Mouse (Mus musculus) lung, postnatal 25 days (tissue): ENCODE results near the gene Frmd4b.
"Not testable (repeated sequence)": the region's sequence is repeated elsewhere in the genome, so short reads cannot be mapped to it uniquely, and the experiment has no call there.

ENCODE experiments used
- DNase-seq: peaks from one replicate; pipeline ENCODE4 v3.0.0; 2022; ENCODE audit warnings: low spot score

The Frmd4b gene

DNA sequence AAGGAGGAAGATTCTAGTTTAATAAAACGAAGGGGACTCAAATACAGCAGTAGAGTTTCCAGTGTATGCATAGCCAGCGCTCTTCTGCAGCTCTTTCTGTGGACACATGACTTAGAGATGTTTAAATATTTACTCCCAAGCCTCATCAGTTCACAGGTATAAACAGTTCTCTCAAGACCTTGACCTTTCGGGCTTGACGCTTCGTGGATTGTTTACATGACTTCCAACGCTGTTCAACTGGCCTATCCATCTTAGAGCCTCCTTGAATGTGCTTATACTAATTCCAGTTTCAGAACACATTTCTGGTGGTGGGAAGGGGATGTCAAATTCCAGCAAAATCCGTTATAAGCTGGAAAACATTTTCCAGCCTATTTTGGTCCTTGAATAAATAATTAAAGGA is 203.9 kb downstream of the Frmd4b start:
- DNase-seq: no peak

DNA sequence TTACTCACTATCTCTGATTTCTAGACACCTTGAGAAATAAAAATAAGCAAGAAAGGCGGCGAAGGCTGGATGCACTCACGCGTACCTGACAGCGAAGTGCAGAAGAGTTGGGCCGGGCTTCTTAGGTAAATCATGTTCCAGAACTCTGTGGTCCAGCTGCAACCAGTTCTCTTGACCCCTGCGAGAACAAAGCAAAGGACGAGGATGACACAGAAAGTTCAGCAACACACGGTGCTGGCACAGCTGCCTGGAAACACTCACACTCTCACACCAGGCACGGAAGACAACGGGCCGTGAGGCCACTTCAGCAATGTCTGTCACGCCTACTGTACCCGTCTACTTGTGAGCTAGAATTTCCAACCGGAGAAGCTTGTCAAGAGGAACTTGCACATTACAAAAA is 204.9 kb downstream of the Frmd4b start:
- no peak for DNase-seq

DNA sequence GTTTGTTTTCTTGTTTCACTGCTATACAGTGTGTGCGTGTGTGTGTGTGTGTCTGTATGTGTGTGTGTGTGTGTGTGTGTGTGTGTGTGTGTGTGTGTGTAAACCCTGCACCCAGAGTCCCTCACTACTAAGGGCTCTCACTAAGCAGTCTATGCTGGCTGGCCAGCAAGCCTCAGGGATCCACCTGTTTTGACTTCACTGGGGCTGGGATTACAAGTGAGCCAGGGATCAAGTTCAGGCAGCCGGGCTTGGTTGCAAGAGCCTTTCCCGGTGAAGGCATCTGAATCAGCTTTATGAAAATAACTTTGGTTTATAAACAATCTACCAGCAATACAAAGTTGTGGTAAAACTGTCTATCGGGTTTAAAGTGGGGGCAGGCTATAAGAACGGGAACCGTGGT is 206.0 kb downstream of the Frmd4b start:
- no peak for DNase-seq

DNA sequence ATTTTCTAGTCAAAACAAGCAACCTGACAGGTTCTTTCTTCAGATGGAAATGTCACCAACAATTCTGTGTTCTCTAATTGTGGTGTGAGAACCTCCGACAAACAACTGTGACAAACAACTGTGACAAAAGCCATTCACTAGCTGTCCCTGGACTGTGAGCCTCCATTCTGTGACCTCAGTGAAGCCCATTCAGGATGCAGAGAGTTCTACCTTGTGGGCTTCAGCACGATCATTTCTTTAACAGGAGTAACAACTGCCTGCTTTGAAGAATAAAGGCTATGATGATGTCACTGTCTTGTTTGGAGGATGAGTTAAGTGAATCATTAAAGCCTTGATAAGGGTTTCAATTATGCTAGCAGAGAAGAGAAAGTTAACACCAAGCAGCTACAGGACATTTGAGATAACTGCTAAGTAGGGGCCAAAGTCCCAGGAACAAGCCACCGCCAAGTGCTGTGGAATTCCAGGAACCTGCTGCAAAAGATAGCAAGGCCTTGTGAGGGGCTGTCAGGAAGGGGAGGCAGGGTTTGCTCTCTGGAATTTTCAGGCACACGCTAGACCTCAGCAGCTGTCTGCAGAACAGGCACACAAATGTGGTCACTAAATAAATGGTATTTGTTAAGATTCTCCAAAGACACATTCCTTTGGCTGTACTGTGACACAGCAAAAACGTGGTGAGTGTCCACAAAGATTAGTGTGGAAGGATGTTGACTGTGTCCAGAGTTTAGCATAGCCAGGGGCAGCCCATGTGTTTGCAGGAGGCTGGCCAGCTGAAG is 207.7 kb downstream of the Frmd4b start:
- no peak for DNase-seq

DNA sequence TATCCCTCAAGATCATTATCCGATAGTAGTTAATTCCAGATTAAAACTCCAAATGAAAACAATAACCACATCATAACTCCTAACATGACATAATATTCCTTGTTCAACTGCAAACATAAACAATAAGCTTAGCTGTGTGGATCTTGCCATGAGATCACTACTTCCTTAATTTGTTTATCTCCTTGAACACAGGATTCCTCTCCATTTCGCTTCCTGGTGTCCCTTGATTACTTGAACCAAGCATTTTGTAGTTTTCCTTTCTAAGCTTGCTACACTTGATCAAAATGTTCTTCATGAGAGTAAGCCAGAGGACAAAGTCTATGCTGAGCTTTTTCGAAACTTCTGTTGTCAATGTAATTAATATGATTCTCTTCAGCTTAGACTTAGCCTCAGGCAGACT is 209.4 kb downstream of the Frmd4b start:
- DNase-seq: no peak

DNA sequence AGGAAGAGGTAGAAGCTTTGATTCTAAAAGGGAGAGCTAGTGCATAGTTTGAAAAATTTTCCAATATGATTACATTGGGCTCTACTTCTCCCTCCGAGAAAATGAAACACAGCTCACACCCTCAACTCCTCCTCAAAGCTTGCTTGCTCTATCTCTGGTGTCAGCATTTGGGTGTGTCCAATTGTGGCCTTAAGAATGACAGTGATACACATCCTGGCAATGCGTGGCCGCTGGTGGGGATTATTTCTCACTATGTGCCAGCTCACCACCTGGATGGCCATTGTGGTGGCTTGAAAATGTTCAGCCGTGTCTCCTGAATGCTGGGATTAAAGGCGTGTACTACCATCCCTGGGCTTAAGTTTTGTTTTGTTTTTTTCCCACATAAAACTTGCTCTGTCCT is 209.9 kb downstream of the Frmd4b start:
- DNase-seq: no peak

DNA sequence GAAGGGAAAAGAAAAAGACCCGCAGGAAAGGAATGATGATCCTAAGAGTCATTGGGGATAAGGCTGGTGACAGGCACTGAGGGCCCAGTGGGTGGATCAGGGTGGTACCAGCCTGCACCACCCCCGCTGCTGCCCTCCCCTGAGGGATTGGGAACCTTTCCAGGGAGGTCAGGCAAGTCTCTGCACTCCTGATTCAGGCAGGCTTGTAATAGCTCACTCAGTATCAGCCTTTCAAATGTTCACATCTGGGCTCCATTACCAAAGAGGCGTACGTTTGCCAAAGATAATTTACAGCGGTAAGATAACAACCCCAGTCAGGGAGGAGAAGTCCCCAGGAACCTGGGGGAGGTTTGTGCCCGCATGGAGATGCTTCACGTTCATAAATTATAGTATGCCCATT is 212.0 kb downstream of the Frmd4b start:
- DNase-seq: no peak

DNA sequence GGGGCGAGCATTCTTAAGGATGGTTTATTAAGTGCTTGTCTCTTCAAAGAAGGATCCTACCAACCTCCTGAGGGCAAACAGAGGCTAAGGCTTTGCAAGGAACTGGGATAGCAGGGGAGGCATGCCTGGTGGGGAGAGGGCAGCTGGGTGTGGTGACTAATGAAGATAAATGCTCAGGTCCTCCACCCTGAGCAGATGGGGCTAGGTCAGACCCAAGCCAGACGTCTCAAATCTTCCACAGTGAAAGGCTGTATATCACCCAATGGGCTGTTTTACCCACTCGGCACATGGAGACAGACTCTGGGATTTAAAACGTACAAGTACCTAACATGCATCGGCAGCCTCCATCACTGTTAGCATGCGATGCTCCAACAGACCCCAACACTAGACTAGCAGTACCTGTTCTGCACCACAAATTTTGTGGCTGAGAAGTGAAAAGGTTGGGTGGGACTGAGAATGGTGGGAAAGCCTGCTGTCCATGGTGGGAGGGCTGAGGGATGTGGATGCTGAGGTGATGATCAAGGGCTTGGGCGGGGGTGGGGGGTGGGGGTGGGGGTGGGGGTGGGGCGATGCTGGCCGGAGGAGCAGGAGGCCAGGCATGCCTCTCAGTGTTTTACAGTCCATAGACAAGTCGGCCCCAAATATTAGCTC is 214.4 kb downstream of the Frmd4b start:
- no peak for DNase-seq

DNA sequence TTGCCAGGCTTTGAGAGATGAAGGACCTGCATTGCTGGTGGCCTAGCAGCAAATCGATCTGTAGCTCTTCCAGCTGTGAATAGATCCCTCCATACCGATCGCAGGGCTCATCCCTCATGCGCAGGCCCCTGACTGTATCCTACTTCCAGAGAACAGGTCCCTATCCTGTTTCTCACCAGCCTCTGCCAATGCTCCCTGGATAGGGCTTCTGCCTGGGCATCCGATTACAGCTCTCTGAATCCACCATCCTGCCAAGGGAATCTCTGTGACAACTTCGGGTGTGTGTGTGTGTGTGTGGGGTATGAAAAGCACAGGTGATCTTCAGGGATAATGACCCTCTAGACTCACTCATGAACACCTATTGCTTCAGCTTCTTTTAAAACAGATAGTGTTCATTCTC is 216.9 kb downstream of the Frmd4b start:
- no peak for DNase-seq

DNA sequence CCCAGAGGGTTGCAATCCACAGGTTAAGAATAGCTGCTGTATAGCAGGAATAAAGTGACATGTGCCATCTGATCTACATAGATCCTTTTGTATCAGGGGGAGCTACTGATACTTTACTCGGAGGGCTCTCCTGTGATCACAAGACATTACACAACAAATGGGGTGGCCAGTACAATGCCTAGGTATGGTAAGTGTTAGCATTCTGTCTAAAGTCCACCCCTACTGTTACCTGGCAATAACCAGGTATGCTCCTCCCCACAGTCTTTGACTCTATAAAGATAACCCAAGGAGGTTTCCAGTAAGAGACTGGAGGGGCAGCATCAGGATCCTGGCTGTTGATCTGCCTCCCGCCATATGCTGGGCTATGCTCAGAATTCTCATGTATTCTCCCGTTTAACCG is 219.4 kb downstream of the Frmd4b start:
- DNase-seq: no peak

DNA sequence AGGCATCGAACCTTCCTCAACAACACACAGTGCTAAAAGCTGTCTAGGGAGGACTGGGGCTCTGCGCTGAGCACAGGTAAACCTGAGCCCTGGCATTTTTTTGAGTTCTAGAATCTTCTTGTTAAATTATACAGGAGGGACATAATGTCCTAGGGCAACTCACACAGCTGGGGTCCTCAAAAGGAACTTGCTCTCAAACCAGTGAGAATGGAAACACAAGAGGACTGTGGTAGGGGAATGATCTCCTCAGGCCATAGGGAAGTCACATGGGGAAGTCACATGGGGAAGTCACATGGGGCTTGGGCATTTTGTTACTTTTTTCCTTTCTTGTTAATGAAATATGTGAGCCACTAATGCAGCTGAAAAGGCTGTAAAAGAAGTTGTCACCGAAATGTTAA is 220.4 kb downstream of the Frmd4b start:
- no peak for DNase-seq

DNA sequence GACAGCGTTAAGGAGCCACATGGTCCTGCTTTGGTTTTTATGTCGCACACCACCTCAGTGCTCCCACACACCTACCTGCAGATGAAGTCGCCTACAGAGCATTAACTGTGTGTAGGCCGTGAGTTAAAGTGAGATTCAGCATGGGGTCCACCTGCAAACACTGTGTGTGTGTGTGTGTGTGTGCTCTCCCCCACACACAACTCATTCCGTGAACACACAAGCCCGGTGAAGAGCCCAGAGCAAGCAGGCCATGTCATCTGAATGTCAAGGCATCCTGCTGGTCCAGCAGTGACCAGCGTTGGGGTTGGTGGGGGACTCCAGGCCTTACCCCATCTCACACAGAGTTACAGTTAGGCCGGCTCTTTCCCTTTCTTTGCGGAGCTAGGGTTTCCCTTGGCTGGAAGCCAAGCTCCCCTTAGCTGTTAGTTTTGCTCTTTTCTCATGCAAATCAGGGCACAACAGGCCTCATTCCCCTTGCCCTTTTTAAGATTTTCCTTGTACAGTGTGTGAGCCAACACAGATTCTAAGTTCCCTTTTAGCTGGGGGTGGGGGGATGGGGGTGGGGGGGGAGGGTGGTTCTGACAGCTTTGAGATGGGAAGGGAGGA is 220.9 kb downstream of the Frmd4b start:
- DNase-seq: no peak

DNA sequence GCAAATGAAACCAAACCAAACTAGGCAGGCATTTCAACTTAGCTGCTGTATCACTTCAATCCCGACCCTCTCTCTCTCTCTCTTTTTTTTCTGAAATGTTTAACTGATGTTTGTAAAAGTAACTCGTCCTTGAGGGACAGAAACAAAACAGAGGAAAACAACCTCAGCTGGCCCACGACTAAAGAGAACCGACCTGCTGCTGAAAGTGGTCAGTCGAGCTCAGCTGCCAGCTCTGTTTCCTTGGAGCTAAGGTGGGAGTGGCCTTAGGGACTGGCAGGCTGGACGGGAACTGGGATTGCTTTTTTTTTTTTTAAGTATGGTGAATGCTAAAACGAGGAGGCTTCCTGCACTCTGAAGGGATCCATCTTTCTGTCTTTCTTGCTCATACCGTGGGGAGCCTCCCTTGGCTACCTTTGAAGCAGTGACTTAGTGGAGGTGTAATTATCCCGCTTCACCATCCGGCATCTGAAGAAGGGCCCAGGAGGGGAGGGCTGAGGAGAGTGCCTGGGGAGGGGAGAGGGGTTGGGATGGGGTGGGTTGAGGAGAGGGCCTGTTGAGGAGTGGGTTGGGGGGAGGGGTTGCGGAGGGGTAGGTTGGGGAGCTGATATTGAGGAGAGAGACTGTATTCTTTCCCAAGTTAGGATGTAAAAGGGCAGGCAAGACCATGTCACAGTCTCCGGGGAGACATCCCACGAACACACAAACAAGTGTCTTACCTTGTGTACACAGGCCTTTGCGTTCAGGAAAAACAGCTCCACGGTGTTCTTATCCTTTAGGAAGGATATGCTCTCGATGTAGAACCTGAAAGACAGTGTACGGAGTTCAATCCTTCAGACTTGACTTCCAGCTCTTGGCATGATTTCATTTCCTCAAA is 221.6 kb downstream of the Frmd4b start:
- DNase-seq: peak; percentile 74

DNA sequence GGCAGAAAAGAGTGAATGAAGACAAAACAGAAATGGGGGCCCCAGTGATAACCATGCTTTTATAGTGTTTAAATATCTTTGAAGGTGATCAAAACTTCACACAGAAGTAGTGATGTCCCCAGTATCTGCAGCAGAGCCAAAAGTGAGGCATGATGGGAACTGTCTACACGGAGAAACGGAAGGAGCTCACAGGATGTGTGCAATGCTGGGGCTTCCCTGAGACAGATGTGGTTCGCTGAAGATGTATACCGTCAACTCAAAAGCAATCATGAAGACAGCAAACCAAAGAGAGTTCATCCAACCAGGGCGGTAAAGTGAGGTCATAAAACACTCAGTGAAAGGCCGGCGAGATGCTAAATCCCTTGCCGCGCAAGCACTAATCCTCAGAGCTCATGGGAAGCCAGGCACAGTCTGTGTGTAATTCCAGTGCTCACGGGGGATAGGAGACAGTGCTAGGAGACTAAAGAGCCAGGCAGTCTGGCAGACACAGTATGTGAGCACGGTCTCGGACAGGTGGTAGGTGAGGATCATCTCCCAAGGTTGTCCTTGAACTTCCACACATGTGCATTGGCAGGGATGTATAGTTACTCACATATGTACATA is 222.8 kb downstream of the Frmd4b start:
- DNase-seq: no peak

DNA sequence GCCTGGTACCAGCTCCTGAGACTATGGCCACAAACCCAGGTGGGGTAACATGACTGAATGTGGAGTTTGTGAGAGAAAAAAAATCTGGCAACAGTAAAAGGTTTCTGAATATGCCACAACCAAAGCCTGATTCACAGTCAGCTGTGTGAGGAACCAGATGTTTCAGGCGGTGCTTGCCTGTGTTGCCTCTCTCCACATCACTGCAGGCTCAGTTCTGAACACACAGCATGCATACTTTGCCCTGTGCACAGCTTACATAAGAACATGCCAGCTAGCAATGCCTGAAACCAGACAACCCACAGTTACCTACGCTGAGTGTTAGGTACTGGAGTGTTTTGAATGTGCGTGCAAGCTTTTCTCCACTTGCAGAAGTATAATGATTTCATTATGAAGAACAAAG is 224.4 kb downstream of the Frmd4b start:
- no peak for DNase-seq

DNA sequence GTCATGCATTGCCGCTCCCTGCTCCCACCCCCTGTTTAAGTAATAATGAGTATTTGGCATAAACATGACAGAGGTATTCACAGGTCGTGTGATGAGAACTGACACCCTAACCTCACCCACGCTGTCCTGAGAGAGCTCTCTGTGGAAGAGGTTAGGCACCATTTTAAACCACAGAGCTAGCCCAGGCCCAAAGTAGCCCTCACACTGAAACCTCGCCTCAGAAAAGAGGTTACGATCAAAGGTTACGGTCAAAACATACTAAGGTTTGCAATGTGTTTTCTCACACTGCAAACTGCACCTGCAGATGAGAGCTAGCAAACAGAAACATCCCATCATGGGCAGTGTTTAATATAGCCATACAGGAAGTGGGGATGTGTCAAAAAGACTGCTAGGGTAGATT is 230.0 kb downstream of the Frmd4b start:
- DNase-seq: no peak

DNA sequence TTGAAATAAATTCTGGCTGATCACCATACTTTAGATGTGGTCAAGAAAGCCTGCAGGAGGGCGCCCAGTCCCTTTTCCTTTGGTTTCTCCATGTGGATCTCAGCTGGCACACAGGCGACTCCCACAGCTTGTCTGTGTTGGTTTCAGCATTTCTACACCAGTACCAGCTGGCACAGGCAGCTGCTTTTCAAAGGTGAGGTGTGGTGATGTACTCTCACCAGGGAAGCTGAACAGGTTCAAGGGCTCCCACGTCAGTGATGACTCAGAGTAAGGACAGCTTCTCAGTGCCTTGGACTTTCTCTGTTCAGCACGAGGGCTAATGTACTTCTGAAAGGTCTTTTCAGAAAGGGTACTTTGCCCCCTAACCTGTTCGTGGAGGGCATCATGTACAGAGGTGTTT is 232.4 kb downstream of the Frmd4b start:
- DNase-seq: no peak

DNA sequence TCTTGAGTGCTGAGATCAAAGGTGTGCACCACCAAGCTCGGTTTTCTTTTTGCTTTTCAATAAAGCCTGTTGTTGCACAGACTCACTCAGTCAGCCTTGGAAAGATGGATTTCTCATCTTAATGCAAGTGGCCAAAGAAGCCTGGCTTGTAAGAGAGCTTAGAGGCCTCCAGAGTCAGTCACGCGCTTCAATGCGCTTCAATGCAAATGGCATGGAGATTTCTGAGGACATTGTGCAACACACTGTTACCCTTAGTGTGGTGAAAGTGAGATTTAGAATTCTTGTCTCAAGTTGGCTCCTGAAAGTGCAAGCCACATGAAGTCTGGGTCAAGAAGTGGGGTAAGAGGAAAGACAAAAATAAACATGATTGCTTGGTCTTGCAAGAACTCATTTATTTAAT is 236.1 kb downstream of the Frmd4b start:
- peak; percentile 28 for DNase-seq

DNA sequence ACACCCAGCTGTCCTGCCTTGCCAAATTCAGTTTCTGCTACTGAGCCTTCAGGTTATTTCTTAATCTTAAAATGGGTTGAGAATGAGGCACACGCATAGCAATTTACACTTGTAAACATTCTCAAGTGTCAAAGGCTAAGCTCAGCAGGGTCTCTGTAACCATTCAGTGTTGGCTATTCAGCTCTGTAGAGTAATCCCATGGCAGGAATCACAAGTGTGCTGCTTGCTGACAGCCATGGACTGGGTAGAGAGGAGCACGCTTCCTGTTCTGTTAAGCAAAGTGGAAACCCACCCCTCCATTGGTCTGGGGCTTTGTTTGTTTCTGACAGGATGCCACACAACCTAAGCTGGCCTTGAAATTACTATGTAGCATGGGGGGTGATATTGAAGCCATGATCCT is 246.4 kb downstream of the Frmd4b start:
- DNase-seq: no peak

DNA sequence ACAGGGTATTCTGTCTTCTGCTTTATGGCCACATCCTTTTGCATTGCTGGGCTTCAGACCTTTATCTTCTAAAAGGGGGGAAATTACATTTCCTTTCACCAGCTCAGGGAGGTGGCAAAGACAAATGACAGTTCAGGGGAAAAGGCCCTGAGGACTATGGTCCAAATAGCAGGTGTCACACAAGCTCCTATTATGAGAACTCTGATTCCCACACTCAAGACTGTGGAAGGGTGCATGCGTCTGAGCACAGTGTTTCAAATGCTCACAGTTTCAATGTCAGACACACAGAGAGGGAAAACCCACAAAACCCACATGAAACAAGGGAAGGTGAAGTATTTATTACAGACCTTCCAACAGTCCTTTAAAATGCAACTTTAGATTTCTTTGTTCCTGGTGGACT is 246.9 kb downstream of the Frmd4b start:
- no peak for DNase-seq

DNA sequence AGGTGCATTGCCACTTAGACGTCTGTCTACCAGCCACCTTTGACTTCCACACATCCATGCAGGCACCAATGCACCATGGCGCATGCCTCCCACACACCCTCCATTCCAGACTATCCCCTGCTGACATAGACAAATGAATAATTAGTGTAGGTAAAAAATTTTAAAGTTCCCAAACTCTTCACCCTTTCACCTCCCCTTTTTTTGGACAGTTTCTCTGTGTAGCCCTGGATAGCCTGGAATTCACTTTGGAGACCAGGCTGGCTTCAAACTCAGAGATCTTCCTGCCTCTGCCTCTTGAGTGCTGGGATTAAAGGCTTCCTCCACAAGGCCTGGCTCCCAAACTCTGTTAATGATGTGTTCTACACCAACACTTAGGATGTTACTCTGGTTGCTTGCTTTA is 253.5 kb downstream of the Frmd4b start:
- DNase-seq: no peak

DNA sequence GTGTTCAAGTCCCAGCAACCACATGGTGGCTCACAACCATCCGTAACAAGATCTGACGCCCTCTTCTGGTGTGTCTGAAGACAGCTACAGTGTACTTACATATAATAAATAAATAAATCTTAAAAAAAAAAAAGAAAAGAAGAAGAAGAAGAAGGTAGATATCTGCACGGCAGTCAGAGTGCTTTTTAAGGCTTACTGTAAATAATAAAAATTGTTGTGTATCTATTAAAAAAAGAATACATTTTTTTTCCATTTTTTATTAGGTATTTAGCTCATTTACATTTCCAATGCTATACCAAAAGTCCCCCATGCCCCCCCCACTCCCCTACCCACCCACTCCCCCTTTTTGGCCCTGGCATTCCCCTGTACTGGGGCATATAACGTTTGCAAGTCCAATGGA is 259.7 kb downstream of the Frmd4b start:
- DNase-seq: not testable (repeated sequence)
